Mouse (Mus musculus) stomach, embryonic 14.5 days (tissue): ENCODE data around the gene Dzip1l. TPM values are rescaled to one million over a fixed set of nuclear protein-coding genes. Genes with fewer than 3 reads are reported as not detected.

Source experiments
- ATAC-seq: fragments of 200-750 bp; cut with Nextera tagmentation; 2 replicates; pipeline ENCODE4 v1.8.0; 2017; ENCODE audit warnings: low read depth, moderate TSS enrichment; ENCODE audit not compliant: insufficient number of reproducible peaks, insufficient read depth, low FRiP score
- H3K27ac ChIP-seq: fragments of 300-500 bp; sonication (generic); 2 replicates; pipeline ENCODE4 v1.5.1; 2014; ENCODE audit warnings: mild to moderate bottlenecking, low read length, moderate library complexity, mixed read lengths
- H3K27me3 ChIP-seq: fragments of 300-500 bp; sonication (generic); 2 replicates; pipeline ENCODE4 v1.6.1; 2014; ENCODE audit warnings: low read length, control low read depth, mixed read lengths; ENCODE audit not compliant: control insufficient read depth, insufficient read depth
- H3K36me3 ChIP-seq: fragments of 300-500 bp; sonication (generic); 2 replicates; pipeline ENCODE4 v1.6.1; 2014; ENCODE audit warnings: mild to moderate bottlenecking, control low read depth, low read length, moderate library complexity, mixed read lengths; ENCODE audit not compliant: control insufficient read depth, insufficient read depth
- H3K4me1 ChIP-seq: fragments of 300-500 bp; sonication (generic); 2 replicates; pipeline ENCODE4 v1.6.1; 2014; ENCODE audit warnings: low read length, control low read depth, mixed read lengths; ENCODE audit not compliant: control insufficient read depth, insufficient read depth
- H3K4me2 ChIP-seq: fragments of 300-500 bp; sonication (generic); replicated peaks from 2 replicates; pipeline ENCODE4 v1.6.1; 2014; ENCODE audit warnings: low read depth, low read length, control low read depth
- H3K4me3 ChIP-seq: fragments of 300-500 bp; sonication (generic); 2 replicates; pipeline ENCODE4 v1.5.1; 2014; ENCODE audit warnings: low read depth, low read length, control low read depth
- H3K9ac ChIP-seq: fragments of 300-500 bp; sonication (generic); replicated peaks from 2 replicates; pipeline ENCODE4 v1.6.1; 2014; ENCODE audit warnings: low read depth, mild to moderate bottlenecking, control low read depth, low read length, moderate library complexity, mixed read lengths
- H3K9me3 ChIP-seq: fragments of 300-500 bp; sonication (generic); 2 replicates; pipeline ENCODE4 v1.6.1; 2016; ENCODE audit warnings: low read depth, low read length, control low read depth; ENCODE audit not compliant: control insufficient read depth
- WGBS: fragments of 180-500 bp; shearing (Covaris S2); extraction: QIAGEN DNeasy Blood & Tissue Kit; methylation state at CpG from one replicate; pipeline ENCODE4 v1.1.7; 2014; 5-methylcytosine and 5-hydroxymethylcytosine counted together
- polyA plus RNA-seq: library from polyadenylated mRNA; unstranded; fragments of >200 nt; fragmentation: Nextera tagmentation; extraction: Ambion mirVana; gene quantifications from 2 replicates; pipeline ENCODE4 v1.2.1, GENCODE M21; 2014

Gene Dzip1l
- polyA plus RNA-seq, 1 experiment from 2014 or later = 19.8 TPM

- Histone ChIP-seq H3K9me3 (no peaks in the 10 kb centered on the region), H3K27ac (no peak overlapping the region), H3K27me3 (no peaks in the 10 kb centered on the region), H3K4me2 (0 out of 2 replicates have a peak overlapping the region, but pooled peaks have one; percentile 18), H3K4me3 (no peak overlapping the region), H3K4me1 (no peaks in the 10 kb centered on the region), H3K36me3 (no peaks in the 10 kb centered on the region), H3K9ac (no peak overlapping the region)
- 73% methylated on average over 11 of the region's 11 CpGs for WGBS
- no peak for ATAC-seq
Observed at GRCm38 (mm10) chr9:99707425-99708126, 78.3 kb downstream of the Dzip1l start.

GRCm38 (mm10) chr9:99709588-99710248, 80.4 kb downstream of the Dzip1l start:
- peak overlapping the region; percentile 79; the same call in 1 of the 2 replicates for H3K27ac ChIP-seq
- H3K9me3 ChIP-seq = no peaks in the 10 kb centered on the region
- no peaks in the 10 kb centered on the region for H3K4me1 ChIP-seq
- 0 out of 2 replicates have a peak overlapping the region, but pooled peaks have one; percentile 13 for H3K4me2 ChIP-seq
- no peaks in the 10 kb centered on the region for H3K36me3 ChIP-seq
- 79% methylated on average over 22 of the region's 22 CpGs for WGBS
- H3K27me3 ChIP-seq = no peaks in the 10 kb centered on the region
- no peak overlapping the region for H3K4me3 ChIP-seq
- H3K9ac ChIP-seq = no peak overlapping the region
- peak; percentile 91 for ATAC-seq

- 73% methylated on average over 4 of the region's 4 CpGs for WGBS
- Histone ChIP-seq H3K4me2 (no peak overlapping the region), H3K9me3 (no peaks in the 10 kb centered on the region), H3K36me3 (no peaks in the 10 kb centered on the region), H3K27ac (peak overlapping the region; percentile 79; the same call in 1 of the 2 replicates), H3K4me3 (no peak overlapping the region), H3K4me1 (no peaks in the 10 kb centered on the region), H3K27me3 (no peaks in the 10 kb centered on the region), H3K9ac (no peak overlapping the region)
- ATAC-seq = no peak
Observed at GRCm38 (mm10) chr9:99710297-99710696, 81.0 kb downstream of the Dzip1l start.

DNA sequence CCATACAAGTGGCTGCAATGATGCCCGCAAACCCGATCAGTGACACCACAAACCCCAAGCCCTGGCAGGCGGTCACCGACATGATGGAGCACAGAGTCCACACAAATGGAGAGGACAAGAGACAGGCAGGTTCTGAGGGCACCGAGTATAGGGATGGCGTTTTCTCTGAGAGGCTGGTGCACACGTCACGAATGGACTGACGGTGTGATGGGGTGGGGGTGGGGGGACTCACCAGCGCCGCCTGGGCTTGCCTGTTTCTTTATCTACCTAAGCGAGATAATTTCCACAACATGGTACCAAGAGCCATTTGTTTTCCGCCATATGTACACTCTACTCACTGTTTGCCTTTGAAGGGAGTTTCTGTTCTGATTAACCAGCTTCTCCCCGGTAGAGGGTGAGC, 87.8 kb downstream of the Dzip1l start, which contains the start of gene Cldn18:
Cldn18 (minus strand) TSS at position 134 of the 400 bp plus-strand sequence.
- ATAC-seq = peak; percentile 84
- Histone ChIP-seq H3K4me2 (0 out of 2 replicates have a peak within 1 kb of the TSS, but pooled peaks have one; percentile 14), H3K27me3 (no peaks in the 10 kb centered on the region), H3K9ac (no peak within 1 kb of the TSS), H3K9me3 (no peaks in the 10 kb centered on the region), H3K27ac (no peak within 1 kb of the TSS), H3K36me3 (no peaks in the 10 kb centered on the region), H3K4me3 (peak within 1 kb of the TSS; percentile 13; the same call in 1 of the 2 replicates), H3K4me1 (no peaks in the 10 kb centered on the region)
- 81% methylated on average over 14 of the region's 14 CpGs for WGBS

Other genes with a start within 250 kb of the Dzip1l start
- 8.3 and 11.8 TPM in 2 replicates for gene Mras, start 192.1 kb upstream of the Dzip1l start, polyA plus RNA-seq
- not detected in 2 replicates for gene Nme9, start 178.0 kb upstream of the Dzip1l start, polyA plus RNA-seq
- gene Armc8, start 60.6 kb upstream of the Dzip1l start, polyA plus RNA-seq = 32.3 and 32.4 TPM in 2 replicates
- gene Dbr1, start 53.7 kb upstream of the Dzip1l start, polyA plus RNA-seq = 24.5 and 26.1 TPM in 2 replicates
- 0.12 and 0.21 TPM in 2 replicates for gene A4gnt, start 17.0 kb upstream of the Dzip1l start, polyA plus RNA-seq
- 248 and 262 TPM in 2 replicates for gene Cldn18, start 87.8 kb downstream of the Dzip1l start, polyA plus RNA-seq
- not detected in 2 replicates for gene Sox14, start 246.7 kb downstream of the Dzip1l start, polyA plus RNA-seq